Mouse (Mus musculus) NIH3T3 (cell line): ENCODE measurements at regions not wholly inside any gene's neighbourhood (a gene's known extent, or its start where the extent isn't known, plus 50 kb on each side); places are given as distances from the start of the nearest gene placed in this dataset.

Source experiments
- DNase-seq: peaks from one replicate; pipeline ENCODE4 v3.0.0-alpha.2; 2012; ENCODE audit warnings: low read depth

GRCm38 (mm10) chr8:103270815-103271553 lies 485.5 kb upstream of the Cdh11 start:
- DNase-seq = peak; percentile 46

GRCm38 (mm10) chr8:103272305-103273079 lies 487.1 kb upstream of the Cdh11 start:
- DNase-seq = peak; percentile 82

DNA sequence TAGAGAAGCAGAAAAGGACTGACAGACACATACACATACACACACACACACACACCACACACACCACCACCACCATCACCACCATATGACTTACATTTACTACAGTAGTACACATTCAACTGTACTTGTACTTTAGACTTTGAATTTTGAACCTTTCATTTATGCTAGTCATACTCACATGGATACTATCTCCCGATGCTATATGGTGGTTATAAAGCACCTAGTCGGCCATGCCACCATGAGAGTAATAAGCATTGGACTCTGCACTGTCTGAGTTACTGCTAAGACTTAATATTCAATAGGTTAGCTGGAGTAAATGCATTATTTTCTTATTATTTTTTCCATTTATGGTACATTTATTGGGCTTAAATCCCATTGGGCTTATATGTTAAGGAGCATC lies 488.0 kb upstream of the Cdh11 start:
- DNase-seq = no peak

GRCm38 (mm10) chr8:103281801-103282200 lies 496.4 kb upstream of the Cdh11 start:
- peak; percentile 52 for DNase-seq

GRCm38 (mm10) chr8:103288561-103288974 lies 503.1 kb upstream of the Cdh11 start:
- no peak for DNase-seq

DNA sequence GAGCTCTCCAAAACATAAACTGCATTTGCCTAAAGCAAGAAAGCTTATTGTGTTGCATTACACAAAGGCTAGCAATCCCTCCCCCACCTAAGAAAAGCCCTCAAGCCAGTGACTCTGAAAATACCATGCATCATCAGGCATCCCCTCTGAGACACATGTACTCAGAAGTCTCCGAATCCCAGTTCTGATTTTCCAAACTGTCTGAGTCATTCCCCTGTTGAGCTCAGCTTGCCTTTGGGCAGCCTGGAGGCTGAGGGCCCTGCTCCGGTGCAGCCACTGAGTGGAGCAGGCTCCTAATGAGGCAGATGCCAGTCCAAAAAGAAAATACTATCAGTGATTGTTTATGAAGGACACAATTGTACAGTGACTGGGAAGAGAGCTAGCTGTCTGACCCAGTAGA lies 507.5 kb upstream of the Cdh11 start:
- DNase-seq = peak; percentile 88

- DNase-seq = peak; percentile 61
Measured at GRCm38 (mm10) chr8:103306476-103307183, 521.2 kb upstream of the Cdh11 start.

DNA sequence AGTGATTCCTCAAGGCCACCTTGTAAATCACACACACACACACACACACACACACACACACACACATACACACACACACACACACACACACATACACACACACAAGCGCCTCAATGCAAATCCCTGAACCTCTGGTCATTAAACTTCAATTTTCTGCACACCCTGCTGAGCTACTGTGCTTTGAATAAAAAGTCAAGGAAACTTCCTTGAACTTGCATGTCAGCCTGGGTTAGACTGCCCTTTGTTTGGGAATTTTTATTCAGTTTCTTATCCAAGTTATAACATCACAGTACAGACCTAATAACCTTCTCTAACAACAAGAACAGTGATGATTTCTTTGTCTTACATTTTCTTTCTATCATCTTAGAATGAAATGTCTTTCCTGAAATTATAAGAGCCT lies 528.1 kb upstream of the Cdh11 start:
- DNase-seq = no peak

DNA sequence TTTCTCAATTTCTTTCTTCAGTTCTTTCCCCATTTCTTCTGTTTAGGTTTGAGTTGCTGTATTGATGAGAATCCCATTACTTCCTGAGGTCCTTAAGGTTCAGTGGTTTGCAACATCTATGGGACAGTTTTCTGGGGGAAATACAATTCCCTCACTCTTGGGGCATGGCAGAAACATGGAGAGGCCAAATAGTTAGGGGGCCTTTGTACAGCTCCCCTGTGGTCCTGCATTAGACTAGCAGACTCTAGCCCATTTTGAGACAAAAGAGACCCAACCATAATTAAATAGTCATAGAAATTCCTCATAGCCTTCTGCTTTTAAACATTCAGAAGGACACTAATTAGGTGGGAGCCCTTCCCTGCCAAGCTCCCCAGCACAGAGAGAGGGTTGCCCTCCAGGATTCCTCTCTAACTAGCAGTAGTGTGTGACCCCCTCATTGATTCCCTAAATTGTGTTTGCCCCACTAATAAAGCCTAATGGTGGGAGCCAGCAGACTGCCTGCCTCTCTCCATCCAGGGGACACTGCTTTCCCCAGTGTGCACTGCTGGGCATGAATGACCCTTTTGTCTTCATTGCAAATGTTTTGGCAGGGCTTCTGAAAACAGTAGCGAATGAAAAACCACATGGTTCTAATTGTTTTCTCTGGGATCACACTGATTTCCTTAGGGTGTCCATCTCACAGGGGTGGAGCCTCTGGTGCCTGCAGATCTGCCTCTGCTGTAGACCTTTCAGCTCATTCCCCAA lies 529.0 kb upstream of the Cdh11 start:
- no peak for DNase-seq

DNA sequence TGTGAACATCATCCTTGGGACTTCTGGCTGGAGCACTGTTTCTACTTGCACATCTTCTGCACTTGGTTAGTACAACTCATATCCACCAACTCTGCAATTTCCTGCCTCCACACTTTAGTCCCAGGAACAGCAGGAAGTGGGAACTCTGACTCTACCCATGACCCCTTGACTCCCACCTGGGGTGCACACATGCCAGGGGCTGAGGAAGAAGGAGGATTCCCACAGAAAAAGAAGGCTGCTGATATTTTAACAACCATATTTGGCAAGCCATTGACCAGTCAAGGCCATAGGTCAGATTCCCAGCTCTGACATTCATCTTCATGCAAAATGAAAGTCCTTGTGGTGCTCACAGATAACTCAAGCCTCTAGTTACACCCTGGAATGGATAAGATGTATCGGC lies 530.3 kb upstream of the Cdh11 start:
- DNase-seq = no peak

DNA sequence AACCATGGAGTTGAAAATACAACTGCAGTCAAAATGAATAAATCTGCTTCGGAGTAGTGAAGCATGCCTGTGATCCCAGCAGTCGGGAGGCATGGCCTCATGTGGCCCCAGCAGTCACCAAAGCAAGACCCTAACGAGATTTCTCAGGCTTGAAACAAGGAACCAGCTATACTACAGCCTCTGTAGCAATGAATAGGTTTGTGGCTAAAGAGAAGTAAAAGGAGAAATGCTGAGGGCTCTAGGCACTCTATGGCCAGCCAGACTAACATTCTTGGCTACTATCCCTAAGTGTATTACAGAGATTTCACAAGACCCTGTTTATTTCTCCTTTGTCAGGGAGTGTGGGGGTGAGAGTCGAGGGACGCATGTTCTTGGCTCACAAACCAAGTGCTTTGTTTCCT lies 531.2 kb upstream of the Cdh11 start:
- peak; percentile 82 for DNase-seq

GRCm38 (mm10) chr8:103317149-103317725 lies 531.8 kb upstream of the Cdh11 start:
- peak; percentile 68 for DNase-seq

GRCm38 (mm10) chr8:103324016-103324665 lies 538.7 kb upstream of the Cdh11 start:
- DNase-seq = peak; percentile 62

- no peak for DNase-seq
Measured at GRCm38 (mm10) chr8:103331415-103331814, 546.0 kb upstream of the Cdh11 start.

- no peak for DNase-seq
Measured at GRCm38 (mm10) chr8:103337314-103337713, 551.9 kb upstream of the Cdh11 start.

- DNase-seq = no peak
Measured at GRCm38 (mm10) chr8:103339042-103339441, 553.6 kb upstream of the Cdh11 start.

DNA sequence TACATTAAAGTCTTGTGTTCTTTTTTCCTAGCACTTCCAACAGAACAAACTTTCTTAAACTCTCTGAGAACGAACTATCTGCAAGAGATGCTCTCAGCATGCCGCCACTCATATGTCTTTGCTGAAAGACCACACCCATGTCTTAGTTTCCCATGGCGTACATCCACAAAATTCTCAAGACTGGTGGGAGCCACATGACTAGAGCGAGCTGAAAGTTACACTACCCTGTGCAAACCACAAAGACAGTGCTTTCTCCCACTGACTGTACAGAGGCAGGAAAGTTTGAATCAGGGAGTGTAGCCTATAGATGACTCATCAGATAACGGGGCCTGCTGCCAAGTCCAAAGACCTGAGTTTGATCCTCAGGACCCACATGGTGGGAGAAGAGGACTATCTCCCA lies 554.5 kb upstream of the Cdh11 start:
- peak; percentile 85 for DNase-seq

- DNase-seq = no peak
Measured at GRCm38 (mm10) chr8:103343891-103344290, 558.4 kb upstream of the Cdh11 start.

GRCm38 (mm10) chr8:103344871-103345270 lies 559.4 kb upstream of the Cdh11 start:
- peak; percentile 61 for DNase-seq

- no peak for DNase-seq
Measured at GRCm38 (mm10) chr8:103347158-103347871, 561.9 kb upstream of the Cdh11 start.
